Mouse (Mus musculus): Measurements from ENCODE around the gene Taf10.
"Not testable (repeated sequence)": the region's sequence is repeated elsewhere in the genome, so short reads cannot be mapped to it uniquely, and the experiment has no call there.

The Taf10 gene

DNA sequence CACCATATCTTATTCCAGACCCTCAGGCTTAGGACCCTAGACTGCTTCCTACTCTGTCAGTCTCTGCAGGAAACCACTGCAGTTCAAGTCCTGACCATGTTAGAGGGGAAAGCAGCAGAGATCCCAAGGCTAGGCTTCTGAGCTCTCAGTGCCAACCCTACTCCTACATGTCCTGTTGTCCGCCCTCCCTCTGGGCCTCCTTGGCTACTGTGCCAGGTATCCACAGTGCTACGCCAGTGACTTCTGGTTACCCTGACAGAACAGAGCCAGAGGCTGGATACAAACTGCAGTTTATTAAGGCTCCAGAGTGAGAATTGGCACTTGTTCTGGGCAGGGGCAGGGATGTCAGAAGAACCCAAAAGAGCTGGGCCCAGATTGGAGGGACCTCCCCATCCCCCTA, 8.6 kb upstream of the Taf10 start:
- DNase-seq = no peak

DNA sequence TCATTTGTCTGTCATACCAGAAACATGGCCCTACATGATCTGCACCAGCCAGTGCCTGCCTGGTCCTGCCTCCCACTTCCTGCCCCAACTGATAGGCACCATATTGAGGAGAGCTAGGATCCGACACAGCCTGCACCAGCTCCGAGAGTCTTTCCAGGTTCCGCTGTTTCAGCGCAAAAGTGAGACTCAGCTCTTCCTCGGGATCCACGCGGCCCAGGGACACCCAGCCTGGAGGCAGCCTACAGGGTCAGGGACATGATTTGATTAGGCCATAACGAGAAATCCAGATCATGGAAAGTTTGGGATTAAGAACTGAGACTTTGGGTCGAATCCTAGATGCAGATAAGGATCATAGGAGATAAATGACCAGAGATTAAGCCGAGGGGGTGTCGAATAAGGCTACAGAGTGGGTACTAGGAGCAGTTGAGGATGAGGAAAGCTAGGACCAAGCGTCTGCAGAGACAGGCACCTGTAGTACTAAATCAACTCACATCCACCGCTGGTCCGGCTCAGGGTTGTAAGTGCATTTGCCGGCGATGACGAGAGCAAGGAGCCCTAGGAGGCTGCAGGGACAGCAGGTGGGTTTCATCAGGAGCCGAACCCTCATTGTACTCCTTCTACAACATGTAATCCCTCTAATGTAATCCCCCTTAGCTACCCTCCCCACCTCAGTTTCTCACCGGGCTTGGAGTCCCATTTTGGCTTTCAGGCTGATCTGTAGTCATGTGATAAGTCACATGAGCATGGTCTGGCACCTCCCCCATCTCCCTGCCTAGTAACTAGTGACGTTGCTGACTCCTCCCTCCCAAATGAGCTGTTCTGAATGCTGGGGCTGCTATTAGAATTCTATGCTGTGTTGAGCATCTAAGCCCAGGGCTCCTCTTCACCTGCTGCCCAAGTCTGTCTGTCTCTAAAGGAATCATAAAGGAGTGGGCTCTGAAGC, 7.6 kb upstream of the Taf10 start, which contains the start of gene Tpp1:
TSS of gene Tpp1 (minus strand) at position 745 of the 943 bp plus-strand sequence.
- peak; percentile 97 for DNase-seq

DNA sequence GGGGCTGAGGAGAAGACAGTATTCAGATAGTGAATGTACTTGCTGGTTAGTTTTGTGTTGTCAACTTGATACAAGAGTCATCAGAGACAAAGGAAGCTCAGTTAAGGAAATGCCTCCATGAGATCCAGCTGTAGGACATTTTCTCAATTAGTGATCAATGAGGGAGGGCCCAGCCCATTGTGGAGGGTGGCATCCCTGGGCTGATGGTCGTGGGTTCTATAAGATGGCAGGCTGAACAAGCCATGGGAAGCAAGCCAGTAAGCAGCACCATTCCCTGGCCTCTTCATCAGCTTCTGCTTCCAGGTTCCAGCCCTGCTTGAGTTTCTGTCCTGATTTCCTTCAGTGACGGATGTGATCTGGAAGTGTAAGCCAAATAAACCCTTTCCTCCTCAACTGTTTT, 3.6 kb upstream of the Taf10 start:
- no peak for DNase-seq

- not testable (repeated sequence) for DNase-seq
These were observed 775 bp downstream of the Taf10 start for GRCm38 (mm10) chr7:105743246-105743925.

- DNase-seq = not testable (repeated sequence)
These were observed 1.5 kb downstream of the Taf10 start for GRCm38 (mm10) chr7:105742539-105743215.

- no peak for DNase-seq
These were observed 2.2 kb downstream of the Taf10 start for GRCm38 (mm10) chr7:105741978-105742377.

GRCm38 (mm10) chr7:105740851-105741250, 3.3 kb downstream of the Taf10 start:
- peak; percentile 25 for DNase-seq

GRCm38 (mm10) chr7:105740089-105740795, 3.9 kb downstream of the Taf10 start:
- no peak for DNase-seq

GRCm38 (mm10) chr7:105738948-105739347, 5.2 kb downstream of the Taf10 start:
- peak; percentile 87 for DNase-seq

DNA sequence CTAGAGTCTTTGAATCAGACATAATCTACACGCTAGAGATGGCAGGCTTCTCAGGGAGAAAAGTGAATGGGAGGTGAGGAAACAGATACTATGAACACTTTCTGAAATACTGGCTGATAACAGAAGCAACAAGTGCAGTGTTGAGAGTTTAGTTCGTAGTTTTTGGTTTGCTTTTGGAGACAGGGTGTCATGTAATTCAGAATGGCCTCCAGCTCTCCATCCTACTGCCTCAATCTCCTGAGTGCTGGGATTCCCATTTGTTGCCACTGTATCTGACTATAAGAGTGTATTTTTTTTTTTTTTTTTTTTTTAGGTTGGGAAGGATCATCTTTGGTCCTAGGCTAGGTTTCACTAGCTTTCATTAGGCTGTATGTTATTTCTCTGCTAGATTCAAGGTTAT, 5.9 kb downstream of the Taf10 start:
- no peak for DNase-seq

GRCm38 (mm10) chr7:105737648-105738047, 6.5 kb downstream of the Taf10 start:
- DNase-seq = no peak

- peak; percentile 52 for DNase-seq
These were observed 7.1 kb downstream of the Taf10 start, which contains the start of gene Rrp8 for GRCm38 (mm10) chr7:105736911-105737521. Gene Rrp8, minus strand, starts transcription at chr7:105737385.

GRCm38 (mm10) chr7:105736264-105736901, 7.8 kb downstream of the Taf10 start, which contains the start of gene Ilk:
Gene Ilk, plus strand, starts transcription at chr7:105736592.
- DNase-seq = peak; percentile 96

DNA sequence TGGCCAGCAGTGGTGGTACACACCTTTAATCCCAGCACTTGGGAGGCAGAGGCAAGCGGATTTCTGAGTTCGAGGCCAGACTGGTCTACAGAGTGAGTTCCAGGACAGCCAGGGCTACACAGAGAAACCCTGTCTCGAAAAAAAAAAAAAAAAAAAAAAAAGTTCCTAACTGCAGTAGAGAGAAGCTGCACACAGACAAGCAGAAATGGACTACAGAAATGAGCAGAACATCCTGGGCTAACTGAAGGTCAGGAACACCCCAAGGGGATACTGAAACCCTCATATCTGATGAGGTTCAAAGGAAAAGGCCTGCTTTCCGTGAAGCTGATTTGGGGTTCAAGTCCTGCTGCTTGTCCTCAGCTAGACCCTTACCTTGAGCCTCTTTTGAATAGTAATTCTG, 8.7 kb downstream of the Taf10 start:
- DNase-seq = not testable (repeated sequence)

GRCm38 (mm10) chr7:105734826-105735225, 9.3 kb downstream of the Taf10 start:
- DNase-seq = no peak

DNA sequence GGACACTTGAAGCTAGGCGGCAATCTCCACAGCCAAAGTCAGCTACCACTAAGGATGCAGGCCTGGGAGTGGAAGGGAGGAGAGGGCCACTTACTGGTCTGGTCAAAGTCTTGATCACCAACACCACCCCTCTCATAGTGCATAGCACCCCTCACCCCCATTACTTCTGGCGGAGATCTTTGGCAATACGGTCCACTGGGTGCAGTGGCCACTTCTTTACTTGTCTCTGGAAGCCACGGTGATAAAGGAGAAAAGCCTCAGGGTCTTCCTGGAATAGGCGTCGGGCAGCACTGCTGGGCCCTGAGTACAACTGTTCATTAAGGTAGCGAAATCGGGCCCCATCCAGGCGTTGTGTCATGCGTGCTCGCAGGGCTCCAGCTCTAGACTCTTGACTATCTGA, 10.3 kb downstream of the Taf10 start:
- DNase-seq = no peak

DNA sequence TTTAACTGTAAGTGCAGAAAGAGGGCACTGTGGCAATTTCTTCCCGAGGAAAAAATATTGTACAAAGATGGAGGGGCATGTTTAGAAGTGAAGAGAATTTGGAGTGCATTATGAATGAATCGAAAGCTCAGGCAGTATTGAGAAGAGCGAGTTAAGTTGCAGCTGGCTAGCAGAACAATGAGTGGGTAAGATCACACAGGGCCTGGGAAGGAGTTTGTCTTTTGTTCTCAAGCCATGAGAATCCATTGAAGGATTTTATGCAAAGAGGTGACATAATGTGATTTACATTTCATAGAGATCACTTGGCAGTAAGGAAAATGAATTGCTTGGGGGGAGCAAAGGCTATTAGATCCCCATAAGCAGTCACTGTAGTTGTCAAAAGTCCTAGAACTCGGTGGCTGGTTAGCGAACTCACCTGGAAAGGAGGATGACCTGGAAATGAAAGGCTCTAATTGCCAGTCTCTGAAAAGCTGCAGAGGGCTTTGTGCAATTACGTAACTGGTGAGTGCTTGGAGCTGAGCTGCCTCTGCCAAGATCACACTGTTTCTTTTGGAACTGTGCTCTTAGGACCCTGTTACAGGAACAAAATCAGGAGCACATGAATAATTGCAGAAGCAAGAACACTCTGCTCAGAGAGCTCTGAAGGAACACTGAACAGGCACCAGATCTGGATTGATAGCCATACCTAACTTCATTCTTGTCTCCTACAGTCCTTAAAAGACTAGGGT, 15.3 kb downstream of the Taf10 start:
- DNase-seq = peak; percentile 62

- no peak for DNase-seq
These were observed 17.2 kb downstream of the Taf10 start for GRCm38 (mm10) chr7:105726980-105727325.

- DNase-seq = peak; percentile 86
These were observed 17.8 kb downstream of the Taf10 start for GRCm38 (mm10) chr7:105726144-105726979.

GRCm38 (mm10) chr7:105721916-105722315, 22.2 kb downstream of the Taf10 start:
- DNase-seq = no peak

All from lung, postnatal 36 days (tissue).